Mouse (Mus musculus) lung, adult 2 months (tissue): ENCODE measurements around the gene Eps15. TPM values are rescaled to one million over a fixed set of nuclear protein-coding genes. Genes with fewer than 3 reads are reported as not detected.
A peak's percentile ranks its signal among the peaks of the same experiment; 100 is the strongest.
"Not testable (repeated sequence)": the region's sequence is repeated elsewhere in the genome, so short reads cannot be mapped to it uniquely, and the experiment has no call there.

Experiments
- DNase-seq: peaks from one replicate; pipeline ENCODE4 v3.0.0; 2022
- H3K4me1 ChIP-seq: fragments of 200-500 bp; 2 replicates; pipeline ENCODE4 v1.6.1; 2011; ENCODE audit warnings: low read length; ENCODE audit not compliant: control insufficient read depth, insufficient read depth
- H3K4me3 ChIP-seq: fragments of 200-500 bp; replicated peaks from 2 replicates; pipeline ENCODE3; 2011; ENCODE audit warnings: low read depth, mild to moderate bottlenecking, control low read depth, low read length; ENCODE audit errors: extremely low read depth
- CTCF ChIP-seq: fragments of 200-500 bp; IDR thresholded peaks from 2 replicates; pipeline ENCODE4 v1.5.1; 2011; ENCODE audit warnings: mild to moderate bottlenecking, low read length, control low read depth; ENCODE audit not compliant: insufficient read depth
- POLR2A ChIP-seq: fragments of 200-500 bp; IDR thresholded peaks from 2 replicates; pipeline ENCODE4 v1.6.1; 2011; ENCODE audit warnings: low read depth, mild to moderate bottlenecking, control low read depth, low read length, borderline replicate concordance; ENCODE audit errors: extremely low read depth
- WGBS: fragments of 180-500 bp; shearing (Covaris S2); methylation state at CpG from one replicate; pipeline ENCODE4 v1.1.7; 2018; 5-methylcytosine and 5-hydroxymethylcytosine counted together
- polyA plus RNA-seq: library from polyadenylated mRNA; depleted of rRNA; stranded (reverse); fragments of >200 nt; gene quantifications from 2 replicates; pipeline ENCODE4 v1.2.3, GENCODE M21; 2012

The Eps15 gene
- polyA plus RNA-seq, 1 experiment: 18.9 TPM

GRCm38 (mm10) chr4:109393902-109394301, 113.8 kb downstream of the Eps15 start:
- 10% methylated on average over 13 of the region's 13 CpGs for WGBS
- 0 out of 2 replicates have a peak, but pooled peaks cover 2% of the 10 kb centered on the region for H3K4me1 ChIP-seq
- peak; percentile 28 for DNase-seq
- no peak for TF ChIP-seq POLR2A
- TF ChIP-seq CTCF: no peak
- H3K4me3 ChIP-seq: peak overlapping the region; percentile 6

- TF ChIP-seq CTCF (no peak), POLR2A (no peak)
- 26% methylated on average over 13 of the region's 13 CpGs for WGBS
- Histone ChIP-seq H3K4me3 (peak overlapping the region; percentile 6), H3K4me1 (0 out of 2 replicates have a peak, but pooled peaks cover 2% of the 10 kb centered on the region)
- no peak for DNase-seq
These were observed 114.4 kb downstream of the Eps15 start for GRCm38 (mm10) chr4:109394314-109395074.

- TF ChIP-seq CTCF: no peak
- no peak for TF ChIP-seq POLR2A
- WGBS: 74% methylated on average over 10 of the region's 10 CpGs
- H3K4me1 ChIP-seq: no peaks in the 10 kb centered on the region
- no peak overlapping the region for H3K4me3 ChIP-seq
- no peak for DNase-seq
These were observed 120.4 kb downstream of the Eps15 start for GRCm38 (mm10) chr4:109400366-109400980.

GRCm38 (mm10) chr4:109401176-109401689, 121.2 kb downstream of the Eps15 start:
- Histone ChIP-seq H3K4me1 (peaks cover 6% of the 10 kb centered on the region), H3K4me3 (no peak overlapping the region)
- DNase-seq: no peak
- WGBS: 64% methylated on average over 5 of the region's 5 CpGs
- no peak for TF ChIP-seq CTCF

- not testable (repeated sequence) for H3K4me3 ChIP-seq, DNase-seq, H3K4me1 ChIP-seq
- 92% methylated on average over 3 of the region's 3 CpGs for WGBS
These were observed 124.8 kb downstream of the Eps15 start for GRCm38 (mm10) chr4:109404908-109405307.

DNA sequence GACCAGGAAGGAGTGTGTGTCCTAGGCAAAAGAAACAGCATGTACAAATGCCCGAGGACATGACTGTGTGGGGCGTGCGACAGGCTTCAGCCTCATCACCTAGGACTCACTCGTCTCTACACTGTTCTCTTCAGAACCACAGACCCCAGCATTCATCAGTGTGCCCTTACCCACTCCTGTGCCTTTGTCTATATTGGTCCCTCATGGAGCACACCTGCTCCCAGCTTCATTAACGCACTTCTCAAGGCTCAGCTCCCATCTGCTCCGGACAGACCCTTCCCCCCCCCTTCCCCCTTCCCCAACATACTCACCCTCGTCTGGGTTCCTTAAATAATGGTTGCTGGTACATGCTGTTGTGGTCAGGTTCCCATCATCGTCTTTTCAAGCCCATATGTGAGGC, 125.3 kb downstream of the Eps15 start:
- Histone ChIP-seq H3K4me1 (peaks cover 9% of the 10 kb centered on the region), H3K4me3 (no peak overlapping the region)
- DNase-seq: no peak
- 67% methylated on average over 8 of the region's 8 CpGs for WGBS
- TF ChIP-seq CTCF (no peak), POLR2A (no peak)

GRCm38 (mm10) chr4:109406054-109406485, 126.0 kb downstream of the Eps15 start:
- 6% methylated on average over 3 of the region's 3 CpGs for WGBS
- peak; percentile 31 for DNase-seq
- H3K4me3 ChIP-seq: peak overlapping the region; percentile 51
- TF ChIP-seq CTCF (no peak), POLR2A (no peak)
- H3K4me1 ChIP-seq: peaks cover 9% of the 10 kb centered on the region

GRCm38 (mm10) chr4:109406486-109407175, 126.6 kb downstream of the Eps15 start, which contains the start of gene Ttc39a:
TSS of gene Ttc39a (plus strand) at chr4:109406623.
- WGBS: under 1% methylated on average over 49 of the region's 56 CpGs
- DNase-seq: peak; percentile 60
- no peak for TF ChIP-seq CTCF
- no peak for TF ChIP-seq POLR2A

DNA sequence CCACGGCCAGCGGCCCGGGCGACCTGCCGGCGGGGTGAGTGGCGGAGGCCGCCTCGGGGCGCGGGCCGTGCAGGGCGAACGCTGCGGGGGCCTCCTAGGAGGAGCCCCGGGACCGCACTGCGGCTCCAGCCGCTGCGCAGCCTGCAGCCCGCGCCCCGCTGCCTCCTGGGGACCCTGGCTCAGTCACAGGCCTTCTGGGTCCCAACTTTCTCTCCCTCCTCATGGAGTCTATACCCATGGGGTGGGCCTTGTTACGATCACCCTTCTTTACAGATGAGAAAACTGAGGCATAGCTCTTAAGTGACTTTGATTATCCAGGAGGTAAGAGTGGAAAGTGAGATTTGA, 127.1 kb downstream of the Eps15 start:
- Histone ChIP-seq H3K4me1 (peaks cover 9% of the 10 kb centered on the region), H3K4me3 (peak overlapping the region; percentile 26)
- 5% methylated on average over 22 of the region's 24 CpGs for WGBS
- TF ChIP-seq POLR2A (no peak), CTCF (no peak)
- no peak for DNase-seq

More at GRCm38 (mm10) chr4:109406486-109407175, 126.6 kb downstream of the Eps15 start, which contains the start of gene Ttc39a:
- H3K4me1 ChIP-seq: peaks cover 9% of the 10 kb centered on the region
- H3K4me3 ChIP-seq: peak within 1 kb of the TSS; percentile 51
